Mouse (Mus musculus) liver, embryonic 14.5 days (tissue): ENCODE results near the gene Podxl.

Source experiments
- CTCF ChIP-seq: IDR thresholded peaks from 2 replicates; pipeline ENCODE4 v1.5.1; 2016; ENCODE audit warnings: antibody characterized with exemption, low read depth, control low read depth
- EP300 ChIP-seq: IDR thresholded peaks from 2 replicates; pipeline ENCODE4 v1.6.1; 2016; ENCODE audit warnings: antibody characterized with exemption, low read depth

DNA sequence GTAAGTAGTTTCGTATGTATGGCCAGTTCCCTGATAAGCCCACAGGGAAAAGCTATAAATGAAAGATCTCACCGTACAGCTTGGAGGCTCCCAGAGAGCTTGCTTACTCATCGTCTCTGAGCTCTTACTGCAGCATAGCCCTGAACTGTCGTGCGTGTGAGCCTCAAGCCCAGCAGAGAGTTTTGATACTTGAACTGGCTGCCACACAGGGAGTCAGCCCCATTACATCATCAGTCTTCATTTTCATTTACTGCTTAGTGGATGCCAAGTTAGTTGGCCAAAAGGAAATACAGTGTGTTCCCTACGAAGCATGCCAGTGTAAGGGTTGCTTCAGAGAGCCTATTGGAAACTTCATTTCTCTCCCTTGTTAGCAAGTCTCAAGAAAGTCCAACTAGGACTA, 50.1 kb downstream of the Podxl start:
- no peak for TF ChIP-seq CTCF
- no peak for TF ChIP-seq EP300
